Mouse (Mus musculus) myocyte (in vitro differentiated cells): ENCODE measurements around the gene Stk39.

Source experiments
- CEBPB ChIP-seq: IDR thresholded peaks from 2 replicates; pipeline ENCODE4 v1.6.1; 2011; ENCODE audit warnings: mild to moderate bottlenecking, moderate library complexity; ENCODE audit not compliant: poor library complexity, insufficient read depth, severe bottlenecking
- E2F4 ChIP-seq: IDR thresholded peaks from one replicate; pipeline ENCODE4 v1.6.1; 2011; ENCODE audit warnings: mild to moderate bottlenecking, control low read depth, moderate library complexity; ENCODE audit not compliant: insufficient read depth
- MYOD1 ChIP-seq, 3 experiments: IDR thresholded peaks; one replicate each; pipeline ENCODE4 v1.6.1; 2011; ENCODE audit warnings: control low read depth in 2 of 3, low read depth in 2 of 3, mild to moderate bottlenecking in 2 of 3, moderate library complexity in 1 of 3; ENCODE audit not compliant: insufficient read length in 2 of 3, control insufficient read depth in 1 of 3
- POLR2A ChIP-seq: IDR thresholded peaks from one replicate; pipeline ENCODE4 v1.6.1; 2011; ENCODE audit warnings: low read depth, mild to moderate bottlenecking, control low read depth, moderate library complexity; ENCODE audit not compliant: insufficient read length
- SRF ChIP-seq: IDR thresholded peaks from one replicate; pipeline ENCODE4 v1.6.1; 2011; ENCODE audit warnings: low read depth; ENCODE audit not compliant: control insufficient read depth, insufficient read length
- TCF12 ChIP-seq: IDR thresholded peaks from one replicate; pipeline ENCODE4 v1.6.1; 2011; ENCODE audit warnings: mild to moderate bottlenecking, control low read depth; ENCODE audit not compliant: poor library complexity, insufficient read depth, severe bottlenecking
- TCF3 ChIP-seq: IDR thresholded peaks from one replicate; pipeline ENCODE4 v1.6.1; 2011; ENCODE audit warnings: low read depth, control low read depth; ENCODE audit not compliant: insufficient read length
- USF1 ChIP-seq: IDR thresholded peaks from one replicate; pipeline ENCODE4 v1.6.1; 2011; ENCODE audit warnings: low read depth, mild to moderate bottlenecking, control low read depth, moderate library complexity

DNA sequence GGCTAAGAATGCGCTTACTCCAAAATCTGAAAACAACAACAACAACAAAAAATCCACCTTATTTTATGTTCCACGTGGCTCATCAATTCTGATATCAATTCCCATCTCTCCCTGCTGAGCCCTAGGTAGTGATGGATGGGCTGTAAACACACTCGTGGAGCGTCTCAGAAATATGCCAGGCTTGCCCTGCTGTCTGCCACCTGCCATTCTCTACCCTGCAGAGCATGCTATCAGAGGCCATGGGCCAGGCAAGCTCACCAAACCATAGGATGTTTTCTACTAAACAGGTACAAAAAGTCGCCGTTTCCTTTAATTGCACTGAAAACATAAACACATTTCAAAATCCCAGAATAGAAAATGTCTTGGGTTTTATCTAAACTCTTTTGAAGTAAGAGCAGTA lies 103.0 kb downstream of the Stk39 start:
- TF ChIP-seq TCF3, result no peak
- TF ChIP-seq POLR2A, result no peak
- no peak for TF ChIP-seq CEBPB
- TF ChIP-seq E2F4, result no peak
- no peak for TF ChIP-seq TCF12
- no peak for TF ChIP-seq USF1
- TF ChIP-seq MYOD1 (IDR thresholded peaks at IDR 0.05; ENCODE audit: control insufficient read depth in 1 of 3, insufficient read length in 2 of 3, low read depth in 2 of 3), result no peak
- no peak for TF ChIP-seq SRF
